Mouse (Mus musculus): ENCODE measurements around the gene Rasef. TPM values are rescaled to one million over a fixed set of nuclear protein-coding genes. Genes with fewer than 3 reads are reported as not detected.

Gene Rasef
- polyA plus RNA-seq, 1 experiment, result 1.1 TPM

DNA sequence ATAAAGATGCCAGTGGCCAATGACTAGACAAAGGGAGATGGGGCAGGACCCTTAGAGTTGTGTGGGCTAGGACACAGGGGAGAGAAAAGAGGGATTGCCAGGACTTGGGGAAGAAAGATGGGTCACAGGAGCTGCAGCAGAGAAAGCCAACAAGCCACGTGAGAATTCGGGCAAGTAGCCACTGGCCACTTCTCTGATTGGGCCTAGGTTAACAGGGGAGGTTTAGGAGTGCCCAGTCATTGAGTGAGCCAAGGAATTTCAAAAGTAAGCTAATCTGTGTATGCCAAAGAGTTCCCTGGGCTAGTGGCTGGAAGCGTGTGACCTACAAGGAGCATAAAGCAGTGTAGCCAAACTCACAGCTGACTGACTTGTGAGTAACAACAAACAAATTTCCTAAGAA lies 9.7 kb downstream of the Rasef start:
- TF ChIP-seq CTCF (IDR thresholded peaks at IDR 0.05; ENCODE audit: borderline replicate concordance, control insufficient read depth, extremely low read depth, insufficient read depth, low read length, poor library complexity) (no peak), POLR2A (IDR thresholded peaks at IDR 0.05; ENCODE audit: control insufficient read depth, extremely low read depth, insufficient read depth, low read length, poor library complexity) (no peak)
- 83% methylated on average over 3 of the region's 3 CpGs for WGBS
- H3K36me3 ChIP-seq (ENCODE audit: control insufficient read depth, insufficient read depth, low read length), result no peaks in the 10 kb centered on the region
- no peak overlapping the region for H3K4me3 ChIP-seq (ENCODE audit: control insufficient read depth, insufficient read depth, low read length)
- H3K27me3 ChIP-seq (ENCODE audit: control insufficient read depth, insufficient read depth, low read length), result no peaks in the 10 kb centered on the region
- DNase-seq, result no peak
- no peak overlapping the region for H3K27ac ChIP-seq (ENCODE audit: control insufficient read depth, insufficient read depth, low read length)
- H3K4me1 ChIP-seq (replicated peaks; ENCODE audit: control insufficient read depth, insufficient read depth, low read length), result no peaks in the 10 kb centered on the region

DNA sequence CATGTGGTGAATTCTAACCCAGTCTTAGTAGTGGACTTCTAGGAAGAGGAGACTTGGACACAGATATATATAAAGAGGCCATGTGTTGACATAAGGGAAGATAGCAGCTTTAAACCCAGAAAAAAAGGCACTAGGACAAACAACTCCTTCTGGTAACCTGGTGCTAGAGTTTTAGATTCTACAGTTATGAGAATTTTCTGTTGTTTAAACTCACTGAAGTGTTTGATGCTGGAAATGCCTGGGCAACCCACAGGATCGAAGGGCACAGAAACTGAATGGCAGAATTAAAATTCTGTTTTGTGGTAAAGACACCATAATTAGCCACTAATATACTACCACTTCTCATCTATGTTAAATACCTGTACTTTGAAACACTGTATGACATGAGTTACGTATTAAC lies 15.5 kb downstream of the Rasef start:
- TF ChIP-seq CTCF (IDR thresholded peaks at IDR 0.05; ENCODE audit: borderline replicate concordance, control insufficient read depth, extremely low read depth, insufficient read depth, low read length, poor library complexity), result no peak
- no peak for TF ChIP-seq POLR2A (IDR thresholded peaks at IDR 0.05; ENCODE audit: control insufficient read depth, extremely low read depth, insufficient read depth, low read length, poor library complexity)
- H3K36me3 ChIP-seq (ENCODE audit: control insufficient read depth, insufficient read depth, low read length), result no peaks in the 10 kb centered on the region
- no peak overlapping the region for H3K4me3 ChIP-seq (ENCODE audit: control insufficient read depth, insufficient read depth, low read length)
- WGBS, result 88% methylated on average over 2 of the region's 2 CpGs
- no peaks in the 10 kb centered on the region for H3K27me3 ChIP-seq (ENCODE audit: control insufficient read depth, insufficient read depth, low read length)
- no peaks in the 10 kb centered on the region for H3K4me1 ChIP-seq (replicated peaks; ENCODE audit: control insufficient read depth, insufficient read depth, low read length)
- DNase-seq, result no peak
- H3K27ac ChIP-seq (ENCODE audit: control insufficient read depth, insufficient read depth, low read length), result no peak overlapping the region

DNA sequence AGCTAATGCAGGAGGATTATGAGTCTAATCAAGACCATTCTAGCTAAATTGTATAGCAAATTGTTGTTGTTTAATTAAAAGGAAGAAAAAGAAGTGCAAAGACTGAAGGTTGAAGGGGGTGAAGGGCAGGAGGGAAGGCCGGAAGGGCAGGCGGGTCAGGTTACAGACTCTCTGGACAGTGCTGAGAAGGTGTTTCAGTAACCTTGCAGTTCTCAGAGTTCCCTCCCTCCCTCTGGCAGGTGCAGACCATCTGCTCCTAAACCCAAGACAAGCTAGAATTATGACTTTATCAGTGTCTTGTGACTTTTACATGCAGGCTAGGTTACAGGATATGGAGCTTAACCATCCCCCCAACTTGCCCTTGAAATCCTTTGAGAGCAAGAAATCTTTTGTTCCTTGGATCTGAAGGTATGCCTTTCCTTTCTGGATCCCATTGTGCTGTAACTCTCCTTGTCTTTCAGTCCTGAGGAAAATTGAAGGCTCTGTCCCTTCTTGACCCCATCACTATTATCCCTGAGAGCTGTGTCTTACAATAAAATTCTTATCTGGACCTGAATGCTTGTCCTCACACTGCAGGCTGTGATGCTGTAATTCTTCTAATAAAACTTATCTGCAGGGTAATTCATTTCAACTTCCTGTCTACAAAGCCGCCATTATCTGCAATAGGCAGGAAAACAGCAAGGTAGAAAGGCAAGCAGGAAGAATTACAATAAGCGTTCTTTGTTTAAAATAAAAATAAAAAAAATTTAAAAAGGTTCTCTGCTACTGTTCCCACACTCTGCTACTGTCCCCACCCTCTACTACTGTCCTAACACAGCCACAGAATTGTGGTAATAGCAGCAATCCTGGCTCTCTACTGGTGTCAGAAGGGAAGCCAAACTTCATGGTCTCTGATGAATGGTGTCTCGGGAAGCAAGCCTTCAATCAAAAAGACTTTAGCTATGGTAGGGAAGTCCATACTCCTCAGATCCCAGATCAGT lies 16.7 kb downstream of the Rasef start:
- Histone ChIP-seq H3K27me3 (ENCODE audit: control insufficient read depth, insufficient read depth, low read length) (no peaks in the 10 kb centered on the region), H3K4me3 (ENCODE audit: control insufficient read depth, insufficient read depth, low read length) (no peak overlapping the region)
- 77% methylated on average over 5 of the region's 5 CpGs for WGBS

DNA sequence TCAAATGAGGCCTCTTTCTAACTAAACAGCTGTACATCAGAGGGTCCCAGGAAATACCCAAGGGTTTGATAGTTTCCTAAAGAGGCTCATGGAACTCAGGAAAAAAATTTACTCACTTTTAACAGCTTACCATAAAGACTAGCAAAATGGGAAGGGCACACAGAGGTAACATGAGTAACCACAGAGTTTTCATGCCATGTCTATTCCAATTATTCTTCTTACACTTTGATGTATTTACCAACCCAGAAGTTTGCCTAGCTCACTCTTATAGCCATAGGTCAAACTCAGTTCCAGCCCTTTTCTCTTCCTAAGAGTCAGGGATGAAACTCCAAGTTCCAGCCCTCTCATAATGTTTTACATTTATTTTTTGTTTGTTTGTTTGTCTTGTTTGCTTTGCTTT lies 18.8 kb downstream of the Rasef start:
- Histone ChIP-seq H3K27ac (ENCODE audit: control insufficient read depth, insufficient read depth, low read length) (no peak overlapping the region), H3K27me3 (ENCODE audit: control insufficient read depth, insufficient read depth, low read length) (no peaks in the 10 kb centered on the region), H3K4me3 (ENCODE audit: control insufficient read depth, insufficient read depth, low read length) (no peak overlapping the region), H3K36me3 (ENCODE audit: control insufficient read depth, insufficient read depth, low read length) (no peaks in the 10 kb centered on the region), H3K4me1 (replicated peaks; ENCODE audit: control insufficient read depth, insufficient read depth, low read length) (no peaks in the 10 kb centered on the region)
- TF ChIP-seq POLR2A (IDR thresholded peaks at IDR 0.05; ENCODE audit: control insufficient read depth, extremely low read depth, insufficient read depth, low read length, poor library complexity) (no peak), CTCF (IDR thresholded peaks at IDR 0.05; ENCODE audit: borderline replicate concordance, control insufficient read depth, extremely low read depth, insufficient read depth, low read length, poor library complexity) (no peak)
- DNase-seq, result no peak

More for the DNA sequence above, 16.7 kb downstream of the Rasef start:
- Histone ChIP-seq H3K4me1 (replicated peaks; ENCODE audit: control insufficient read depth, insufficient read depth, low read length) (no peaks in the 10 kb centered on the region), H3K36me3 (ENCODE audit: control insufficient read depth, insufficient read depth, low read length) (no peaks in the 10 kb centered on the region), H3K27ac (ENCODE audit: control insufficient read depth, insufficient read depth, low read length) (no peak overlapping the region)
- TF ChIP-seq POLR2A (IDR thresholded peaks at IDR 0.05; ENCODE audit: control insufficient read depth, extremely low read depth, insufficient read depth, low read length, poor library complexity) (no peak), CTCF (IDR thresholded peaks at IDR 0.05; ENCODE audit: borderline replicate concordance, control insufficient read depth, extremely low read depth, insufficient read depth, low read length, poor library complexity) (no peak)
- DNase-seq, result no peak

DNA sequence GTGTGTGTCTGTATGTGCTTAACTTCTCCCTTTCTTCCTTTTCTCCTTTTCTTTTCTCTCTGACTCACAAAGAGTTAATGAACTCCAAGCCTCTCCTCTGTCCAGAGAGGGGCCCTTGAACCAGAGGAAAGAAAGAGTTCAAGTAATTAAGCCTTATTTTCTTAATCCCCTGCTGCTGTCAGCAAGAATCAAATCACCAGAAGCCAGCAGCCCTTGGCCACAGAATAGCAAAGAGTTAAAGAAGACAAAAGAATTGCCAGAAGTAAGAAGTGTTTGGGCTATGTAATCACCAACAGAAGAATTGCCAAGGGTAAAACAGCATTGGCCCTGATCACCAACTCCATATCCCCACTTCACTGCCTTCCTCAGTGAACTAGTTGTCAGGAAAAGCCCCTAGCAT lies 20.2 kb downstream of the Rasef start:
- no peak overlapping the region for H3K27ac ChIP-seq (ENCODE audit: control insufficient read depth, insufficient read depth, low read length)
- H3K27me3 ChIP-seq (ENCODE audit: control insufficient read depth, insufficient read depth, low read length), result no peaks in the 10 kb centered on the region
- H3K4me1 ChIP-seq (replicated peaks; ENCODE audit: control insufficient read depth, insufficient read depth, low read length), result no peaks in the 10 kb centered on the region
- no peaks in the 10 kb centered on the region for H3K36me3 ChIP-seq (ENCODE audit: control insufficient read depth, insufficient read depth, low read length)
- DNase-seq, result no peak
- H3K4me3 ChIP-seq (ENCODE audit: control insufficient read depth, insufficient read depth, low read length), result no peak overlapping the region
- TF ChIP-seq CTCF (IDR thresholded peaks at IDR 0.05; ENCODE audit: borderline replicate concordance, control insufficient read depth, extremely low read depth, insufficient read depth, low read length, poor library complexity), result no peak
- TF ChIP-seq POLR2A (IDR thresholded peaks at IDR 0.05; ENCODE audit: control insufficient read depth, extremely low read depth, insufficient read depth, low read length, poor library complexity), result no peak

DNA sequence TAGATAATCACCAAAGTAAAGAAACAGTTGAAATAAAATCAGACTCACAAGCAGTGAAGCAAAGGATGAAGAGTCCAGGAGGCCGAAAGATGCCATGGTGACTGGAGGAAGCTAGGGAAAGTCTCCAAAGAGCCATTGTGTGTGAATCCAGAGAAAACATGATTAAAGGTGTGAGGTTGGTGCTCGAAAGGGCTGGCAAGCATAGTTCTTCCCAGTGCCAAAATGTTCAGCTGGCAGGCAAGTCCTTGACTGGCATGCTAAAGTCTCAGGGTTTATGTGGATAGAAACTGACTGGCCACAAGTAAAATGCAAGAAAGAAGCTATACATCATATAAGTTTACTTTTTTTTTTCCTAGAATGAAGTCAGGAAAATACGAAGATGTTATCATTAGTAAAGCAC lies 22.6 kb downstream of the Rasef start:
- Histone ChIP-seq H3K4me1 (replicated peaks; ENCODE audit: control insufficient read depth, insufficient read depth, low read length) (no peaks in the 10 kb centered on the region), H3K36me3 (ENCODE audit: control insufficient read depth, insufficient read depth, low read length) (no peaks in the 10 kb centered on the region), H3K27me3 (ENCODE audit: control insufficient read depth, insufficient read depth, low read length) (no peaks in the 10 kb centered on the region), H3K27ac (ENCODE audit: control insufficient read depth, insufficient read depth, low read length) (no peak overlapping the region), H3K4me3 (ENCODE audit: control insufficient read depth, insufficient read depth, low read length) (no peak overlapping the region)
- no peak for DNase-seq
- 89% methylated on average over 3 of the region's 3 CpGs for WGBS
- TF ChIP-seq POLR2A (IDR thresholded peaks at IDR 0.05; ENCODE audit: control insufficient read depth, extremely low read depth, insufficient read depth, low read length, poor library complexity) (no peak), CTCF (IDR thresholded peaks at IDR 0.05; ENCODE audit: borderline replicate concordance, control insufficient read depth, extremely low read depth, insufficient read depth, low read length, poor library complexity) (no peak)
